Mouse (Mus musculus): ENCODE data around the gene Pla2g4e.

The Pla2g4e gene

DNA sequence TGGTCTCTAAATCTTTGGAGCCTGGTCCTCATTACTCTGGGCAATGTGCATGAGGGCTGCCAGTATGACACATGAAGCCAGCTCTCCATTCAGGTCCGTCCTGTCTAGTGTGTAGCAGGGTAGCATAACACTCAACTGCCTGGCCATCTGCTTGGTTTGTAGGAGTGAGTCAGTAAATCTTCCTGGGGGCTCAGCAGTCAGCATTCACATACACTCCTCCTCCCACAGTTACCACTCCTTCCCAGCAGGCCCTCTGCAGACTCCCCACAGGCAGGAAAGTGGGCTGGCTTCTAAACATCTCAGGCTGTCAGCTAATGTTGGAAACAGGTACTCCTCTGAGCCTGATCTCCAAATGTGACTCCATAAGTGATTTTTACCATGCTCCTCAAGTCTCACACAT is 121.0 kb downstream of the Pla2g4e start:
- DNase-seq (ENCODE audit: low spot score in 2 of 2): no peak

- no peak for DNase-seq (ENCODE audit: low spot score in 2 of 2)
Measured at GRCm38 (mm10) chr2:120122983-120123382, 122.2 kb downstream of the Pla2g4e start.

DNA sequence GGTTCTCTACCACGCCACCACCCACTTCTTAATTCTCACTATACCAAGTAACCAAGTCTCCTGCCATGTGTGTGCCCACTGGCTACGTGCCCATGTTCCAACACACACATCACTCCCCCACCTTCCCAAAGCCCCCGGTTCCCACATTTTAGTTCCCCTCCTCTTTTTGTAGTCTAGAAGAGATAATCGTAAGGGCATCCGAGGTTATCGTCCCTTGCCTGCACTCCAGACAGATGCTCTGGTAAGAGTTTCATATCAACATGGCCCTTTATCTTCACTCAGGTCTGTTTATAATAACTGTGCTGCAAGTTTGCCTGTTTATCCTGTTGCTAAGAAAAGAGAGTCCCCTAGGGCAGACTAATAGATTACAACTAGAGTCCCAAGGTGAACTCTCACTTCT is 127.8 kb downstream of the Pla2g4e start:
- no peak for DNase-seq (ENCODE audit: low spot score in 2 of 2)
